Mouse (Mus musculus): ENCODE data around the gene Cacng6.

Cacng6 gene

DNA sequence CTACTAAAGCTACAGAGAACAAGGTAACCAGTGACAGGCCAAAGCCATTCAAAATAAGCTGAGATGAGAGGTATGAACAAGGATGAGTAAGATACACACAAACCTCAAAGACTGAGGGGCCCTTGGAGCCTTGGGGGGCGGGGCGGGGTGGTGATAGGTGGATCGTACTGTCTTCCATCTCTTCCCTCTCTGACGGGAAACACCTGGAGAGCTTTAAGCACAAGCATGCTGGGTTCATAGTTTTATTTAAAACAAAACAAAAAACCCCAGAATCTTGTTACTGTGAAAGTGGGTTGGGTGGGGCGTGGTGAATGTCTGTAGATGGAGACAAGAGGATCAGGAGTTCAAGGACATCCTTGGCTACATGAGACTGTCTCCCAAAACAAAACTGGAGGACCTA lies 3.5 kb upstream of the Cacng6 start:
- no peak for DNase-seq (ENCODE audit: low spot score)

DNA sequence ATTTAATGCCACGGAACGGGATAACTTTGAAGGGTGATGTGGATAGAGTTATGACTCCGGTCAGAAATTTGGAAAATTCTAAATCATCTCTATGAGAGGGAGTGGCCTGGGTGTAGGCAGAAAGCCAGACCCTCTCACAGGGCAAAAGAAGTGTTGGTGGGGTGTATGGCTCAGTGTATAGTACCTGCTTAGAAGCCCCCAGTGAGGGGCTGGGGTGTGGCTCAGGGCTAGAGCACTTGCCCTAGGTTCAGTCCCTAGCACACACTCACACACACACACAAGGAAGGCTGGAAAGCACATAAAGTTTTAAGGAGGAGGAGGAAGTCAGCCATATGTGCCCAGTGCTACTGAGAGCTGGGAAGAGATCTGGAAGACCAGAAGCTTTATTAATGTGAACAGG lies 2.7 kb upstream of the Cacng6 start:
- no peak for DNase-seq (ENCODE audit: low spot score)

DNA sequence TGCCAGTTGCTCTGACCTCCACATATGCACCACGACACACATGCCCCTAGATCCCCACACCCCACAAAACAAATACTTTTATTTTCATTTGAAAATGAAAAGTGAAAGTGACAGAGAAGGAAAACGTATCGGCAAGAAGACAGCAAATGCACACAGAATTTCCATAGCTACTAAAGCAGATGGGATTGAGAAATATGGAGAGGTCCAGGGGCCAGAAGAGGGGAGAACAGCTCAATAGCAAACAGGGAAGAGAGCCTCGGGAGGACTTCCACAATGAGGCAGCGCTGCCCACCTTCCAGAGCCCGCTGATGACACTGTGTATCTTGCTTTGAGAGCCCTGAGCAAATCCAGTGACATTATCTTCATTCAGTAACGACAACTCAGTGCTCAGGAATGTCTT lies 1.9 kb upstream of the Cacng6 start:
- no peak for DNase-seq (ENCODE audit: low spot score)

- DNase-seq (ENCODE audit: low spot score), result no peak
These were observed 565 bp upstream of the Cacng6 start for GRCm38 (mm10) chr7:3423430-3423829.

DNA sequence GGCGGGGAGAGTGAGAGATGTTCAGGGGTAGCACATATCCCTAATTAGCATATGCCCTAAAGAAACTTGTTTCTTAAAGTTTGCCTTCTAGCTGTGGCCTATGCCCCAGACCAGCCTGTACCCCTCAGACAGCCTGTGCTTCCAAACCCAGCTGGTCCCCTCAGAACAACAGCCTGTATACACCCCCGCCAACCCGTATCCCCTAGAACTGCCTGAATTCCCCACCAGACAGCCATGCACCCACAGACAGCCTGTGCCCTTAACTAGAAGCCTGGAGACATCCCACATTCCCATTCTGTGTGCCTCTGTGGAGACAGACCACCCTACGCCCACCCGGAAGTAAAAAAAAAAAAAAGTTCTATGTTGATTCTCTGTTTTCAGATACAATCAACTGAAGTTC lies 1.1 kb downstream of the Cacng6 start:
- DNase-seq (ENCODE audit: low spot score), result no peak

GRCm38 (mm10) chr7:3430161-3430560 lies 6.2 kb downstream of the Cacng6 start:
- DNase-seq (ENCODE audit: low spot score), result no peak

GRCm38 (mm10) chr7:3432066-3432465 lies 8.1 kb downstream of the Cacng6 start:
- DNase-seq (ENCODE audit: low spot score), result no peak

GRCm38 (mm10) chr7:3437941-3438340 lies 13.9 kb downstream of the Cacng6 start:
- DNase-seq (ENCODE audit: low spot score), result no peak

DNA sequence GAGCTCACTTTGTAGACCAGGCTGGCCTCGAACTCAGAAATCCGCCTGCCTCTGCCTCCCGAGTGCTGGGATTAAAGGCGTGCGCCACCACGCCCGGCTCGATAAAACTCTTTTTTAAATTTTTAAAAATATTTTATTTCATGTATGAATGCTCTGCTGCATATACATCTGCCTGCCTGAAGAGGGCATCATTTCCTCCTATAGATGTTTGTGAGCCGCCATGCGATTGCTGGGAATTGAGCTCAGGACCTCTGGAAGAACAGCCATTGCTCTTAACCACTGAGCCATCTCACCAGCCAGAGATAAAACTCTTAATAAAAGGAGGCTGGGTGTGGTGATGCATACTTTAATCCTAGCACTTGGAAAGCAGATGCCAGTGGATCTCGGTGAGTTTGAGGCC lies 16.0 kb downstream of the Cacng6 start:
- no peak for DNase-seq (ENCODE audit: low spot score)

GRCm38 (mm10) chr7:3440526-3440925 lies 16.5 kb downstream of the Cacng6 start:
- no peak for DNase-seq (ENCODE audit: low spot score)

GRCm38 (mm10) chr7:3442476-3443062 lies 18.6 kb downstream of the Cacng6 start:
- no peak for DNase-seq (ENCODE audit: low spot score)

- no peak for DNase-seq (ENCODE audit: low spot score)
These were observed 20.7 kb downstream of the Cacng6 start for GRCm38 (mm10) chr7:3444678-3445077.

DNA sequence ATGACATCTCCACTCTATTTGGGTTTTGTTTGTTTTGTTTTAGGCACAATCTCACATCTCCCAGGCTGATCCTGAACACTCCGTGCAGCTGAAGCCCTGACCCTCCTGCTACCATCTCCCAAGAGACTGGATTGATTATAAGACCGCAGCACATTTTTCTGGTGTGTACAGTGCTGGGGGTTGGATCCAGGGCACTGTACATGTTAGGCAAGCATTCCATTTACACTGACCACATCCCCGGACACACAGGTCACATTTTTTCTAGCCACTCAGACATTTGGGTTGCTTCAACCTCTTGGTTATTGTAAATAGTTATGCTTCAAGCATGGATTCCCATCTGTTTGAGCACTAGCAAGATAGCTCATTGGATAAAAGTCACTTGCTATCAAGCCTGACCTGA lies 22.6 kb downstream of the Cacng6 start:
- no peak for DNase-seq (ENCODE audit: low spot score)

GRCm38 (mm10) chr7:3447026-3447425 lies 23.0 kb downstream of the Cacng6 start:
- DNase-seq (ENCODE audit: low spot score), result no peak

GRCm38 (mm10) chr7:3448737-3449454 lies 24.9 kb downstream of the Cacng6 start:
- peak; percentile 54 for DNase-seq (ENCODE audit: low spot score)

DNA sequence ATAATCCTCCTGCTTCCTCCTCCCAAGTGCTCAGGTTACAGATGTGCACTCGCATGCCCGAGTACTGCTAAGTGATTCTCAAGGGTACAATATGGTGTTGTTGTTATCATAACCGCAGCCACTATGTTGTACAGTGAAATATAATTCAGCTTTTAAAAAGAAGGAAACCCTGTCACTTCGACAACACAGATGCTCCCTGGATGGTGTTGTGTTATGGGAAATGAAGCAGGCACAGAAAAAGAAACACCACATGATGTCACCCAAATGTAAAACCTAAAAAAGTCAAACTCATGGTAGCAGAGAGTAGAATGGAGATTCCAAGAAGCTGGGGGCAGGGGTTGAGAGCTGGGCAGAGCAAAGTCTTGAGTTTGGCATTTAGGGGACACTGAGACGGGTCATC lies 26.7 kb downstream of the Cacng6 start:
- DNase-seq (ENCODE audit: low spot score), result no peak

DNA sequence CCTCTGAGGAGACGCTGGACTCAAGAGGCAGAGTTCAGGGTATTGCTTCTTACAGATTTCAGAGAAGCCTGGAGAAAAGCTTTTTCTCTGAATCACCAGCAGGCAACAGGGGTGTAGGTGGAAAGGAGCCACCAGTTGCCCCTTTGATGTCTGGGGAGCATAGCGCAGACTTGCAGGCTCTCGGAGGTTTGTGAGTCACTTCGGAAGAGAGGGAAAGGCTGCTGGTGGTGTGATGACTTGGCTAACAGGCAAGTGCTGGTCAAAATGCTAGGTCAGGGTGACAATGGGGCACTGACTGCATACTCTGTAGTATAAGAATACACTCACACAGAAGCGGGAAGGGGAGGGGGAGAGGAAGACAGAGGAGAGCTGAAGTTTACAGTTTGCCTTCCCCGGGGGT lies 27.2 kb downstream of the Cacng6 start:
- no peak for DNase-seq (ENCODE audit: low spot score)

GRCm38 (mm10) chr7:3452821-3453485 lies 29.0 kb downstream of the Cacng6 start:
- DNase-seq (ENCODE audit: low spot score), result no peak

DNA sequence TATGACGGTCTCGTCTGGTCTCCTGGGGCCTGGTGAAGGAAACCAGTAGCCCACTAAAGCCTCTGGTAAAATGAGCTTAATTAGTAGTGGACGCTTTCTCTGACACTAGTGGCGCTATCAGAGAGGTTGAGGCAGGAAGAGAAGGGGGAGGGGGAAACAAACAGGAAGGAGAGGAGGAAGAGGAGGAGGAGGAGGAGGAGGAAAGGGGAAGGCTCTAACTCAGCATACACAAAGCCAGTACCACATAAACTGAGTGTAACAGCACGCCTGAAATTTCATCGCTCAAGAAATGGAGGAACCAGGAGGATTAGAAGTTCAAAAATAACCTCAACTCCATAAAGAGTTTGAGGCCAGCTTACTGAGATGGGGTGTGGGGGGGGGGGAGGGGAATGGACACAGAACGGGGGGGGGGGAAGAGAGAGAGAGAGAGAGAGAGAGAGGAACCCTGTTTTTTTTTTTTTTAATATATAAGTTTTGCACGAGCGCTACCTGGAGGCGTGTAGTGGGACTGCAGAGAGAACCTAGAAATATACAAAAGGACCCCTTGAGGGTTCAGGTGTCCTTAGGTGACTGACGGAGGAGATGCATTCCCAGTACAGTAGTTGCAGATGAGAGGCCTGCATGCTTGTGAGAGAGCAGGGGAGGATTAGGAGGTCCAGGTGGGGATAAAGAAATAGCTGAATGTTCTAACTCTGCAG lies 29.6 kb downstream of the Cacng6 start:
- DNase-seq (ENCODE audit: low spot score), result no peak

GRCm38 (mm10) chr7:3457111-3457840 lies 33.3 kb downstream of the Cacng6 start:
- no peak for DNase-seq (ENCODE audit: low spot score)

DNA sequence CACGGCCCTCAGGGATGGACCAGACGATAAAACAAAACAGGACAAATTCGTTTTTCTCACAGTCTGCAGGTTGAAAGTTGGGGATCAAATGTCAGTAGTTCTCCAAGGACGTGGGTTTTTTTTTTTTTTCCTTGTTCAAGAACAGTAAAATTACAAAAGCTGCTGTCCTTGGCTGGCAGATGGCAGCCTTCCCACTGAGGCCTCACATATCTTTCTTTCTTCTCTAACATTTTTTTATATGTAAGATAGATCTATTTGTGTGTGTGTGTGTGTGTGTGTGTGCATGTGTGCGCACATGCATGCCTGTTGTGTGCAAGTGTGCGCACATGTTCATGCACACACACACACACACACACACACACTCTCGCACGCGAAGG lies 33.8 kb downstream of the Cacng6 start:
- DNase-seq (ENCODE audit: low spot score), result no peak

GRCm38 (mm10) chr7:3460261-3460660 lies 36.3 kb downstream of the Cacng6 start:
- no peak for DNase-seq (ENCODE audit: low spot score)

Measured in left cerebral cortex, adult 11 months (tissue).